Mouse (Mus musculus) telencephalon, adult 2 months (tissue): Measurements from ENCODE around the gene Hmga1b.
"Not testable (repeated sequence)": the region's sequence is repeated elsewhere in the genome, so short reads cannot be mapped to it uniquely, and the experiment has no call there.

Source experiments
- DNase-seq: peaks from one replicate; pipeline ENCODE4 v3.0.0-alpha.2; 2011; ENCODE audit warnings: low read depth, low spot score

The Hmga1b gene

GRCm38 (mm10) chr11:120762672-120763041 lies at the start of gene Hmga1b:
Gene Hmga1b (plus strand): TSS chr11:120762794.
- not testable (repeated sequence) for DNase-seq

- peak; percentile 98 for DNase-seq
These were observed 48.7 kb upstream of the Hmga1b start, which contains the start of the genes Cenpx and Lrrc45 for GRCm38 (mm10) chr11:120713580-120714518. Gene Cenpx (minus strand): TSS chr11:120713738. Gene Lrrc45 (plus strand): TSS chr11:120713925.

- DNase-seq: no peak
These were observed 48.0 kb upstream of the Hmga1b start for GRCm38 (mm10) chr11:120714546-120714945.

- no peak for DNase-seq
These were observed 47.5 kb upstream of the Hmga1b start for GRCm38 (mm10) chr11:120715131-120715530.

GRCm38 (mm10) chr11:120719242-120719641 lies 43.4 kb upstream of the Hmga1b start:
- no peak for DNase-seq

- no peak for DNase-seq
These were observed 42.7 kb upstream of the Hmga1b start for GRCm38 (mm10) chr11:120719841-120720376.

GRCm38 (mm10) chr11:120720450-120720849 lies 42.1 kb upstream of the Hmga1b start:
- DNase-seq: peak; percentile 72

- DNase-seq: no peak
These were observed 41.2 kb upstream of the Hmga1b start, which contains the start of gene Rac3 for GRCm38 (mm10) chr11:120721124-120722066. Gene Rac3 (plus strand): TSS chr11:120721470.

GRCm38 (mm10) chr11:120722067-120722630 lies 40.4 kb upstream of the Hmga1b start:
- no peak for DNase-seq

- DNase-seq: no peak
These were observed 39.7 kb upstream of the Hmga1b start for GRCm38 (mm10) chr11:120722761-120723382.

- no peak for DNase-seq
These were observed 39.1 kb upstream of the Hmga1b start for GRCm38 (mm10) chr11:120723509-120723908.

GRCm38 (mm10) chr11:120726243-120727168 lies 36.1 kb upstream of the Hmga1b start:
- DNase-seq: no peak

GRCm38 (mm10) chr11:120727169-120727527 lies 35.4 kb upstream of the Hmga1b start, which contains the start of gene Dcxr:
Gene Dcxr (minus strand): TSS chr11:120727281.
- DNase-seq: peak; percentile 63

- no peak for DNase-seq
These were observed 35.0 kb upstream of the Hmga1b start for GRCm38 (mm10) chr11:120727564-120727963.

- no peak for DNase-seq
These were observed 33.9 kb upstream of the Hmga1b start for GRCm38 (mm10) chr11:120728530-120729240.

- DNase-seq: not testable (repeated sequence)
These were observed 33.1 kb upstream of the Hmga1b start for GRCm38 (mm10) chr11:120729432-120730050.

- no peak for DNase-seq
These were observed 32.2 kb upstream of the Hmga1b start for GRCm38 (mm10) chr11:120730331-120730870.

- no peak for DNase-seq
These were observed 31.2 kb upstream of the Hmga1b start for GRCm38 (mm10) chr11:120731395-120731794.
